Mouse (Mus musculus): ENCODE data around the gene Rora.

GRCm38 (mm10) chr9:68637301-68637700 is 16.3 kb upstream of the Rora start:
- TF ChIP-seq CTCF (IDR thresholded peaks at IDR 0.05; ENCODE audit: borderline replicate concordance, extremely low read depth, insufficient read depth, insufficient read length) (no peak), POLR2A (IDR thresholded peaks at IDR 0.05; ENCODE audit: borderline replicate concordance, extremely low read depth, insufficient read depth, insufficient read length, poor library complexity, severe bottlenecking) (no peak)

Data from brain, embryonic 14.5 days (tissue).